Mouse (Mus musculus) thymus, adult 2 months (tissue): ENCODE results near the gene Gm49336.

Experiments used
- CTCF ChIP-seq: fragments of 200-500 bp; IDR thresholded peaks from 2 replicates; pipeline ENCODE4 v1.5.1; 2012; ENCODE audit warnings: mild to moderate bottlenecking, control low read depth, low read length, moderate library complexity, borderline replicate concordance; ENCODE audit not compliant: control insufficient read depth, poor library complexity, insufficient read depth; ENCODE audit errors: extremely low read depth
- POLR2A ChIP-seq: fragments of 200-500 bp; IDR thresholded peaks from 2 replicates; pipeline ENCODE4 v1.6.1; 2012; ENCODE audit warnings: mild to moderate bottlenecking, low read length, control low read depth, moderate library complexity; ENCODE audit not compliant: control insufficient read depth, poor library complexity, insufficient read depth; ENCODE audit errors: extremely low read depth

- no peak for TF ChIP-seq CTCF
- TF ChIP-seq POLR2A, result no peak
Observed at GRCm38 (mm10) chr14:60172286-60173055, 78.8 kb downstream of the Gm49336 start.
